Mouse (Mus musculus) regulatory T cell (primary cell): ENCODE measurements at regions not wholly inside any gene's neighbourhood (a gene's known extent, or its start where the extent isn't known, plus 50 kb on each side); places are given as distances from the start of the nearest gene placed in this dataset.

ENCODE experiments used
- in situ Hi-C: fragments of 300-600 bp; cut with MboI, MseI; formaldehyde crosslinking; loops from one replicate; pipeline ENCODE4 v1.15.1; 2025; ENCODE audit warnings: high pct_unique_total_duplicates

DNA sequence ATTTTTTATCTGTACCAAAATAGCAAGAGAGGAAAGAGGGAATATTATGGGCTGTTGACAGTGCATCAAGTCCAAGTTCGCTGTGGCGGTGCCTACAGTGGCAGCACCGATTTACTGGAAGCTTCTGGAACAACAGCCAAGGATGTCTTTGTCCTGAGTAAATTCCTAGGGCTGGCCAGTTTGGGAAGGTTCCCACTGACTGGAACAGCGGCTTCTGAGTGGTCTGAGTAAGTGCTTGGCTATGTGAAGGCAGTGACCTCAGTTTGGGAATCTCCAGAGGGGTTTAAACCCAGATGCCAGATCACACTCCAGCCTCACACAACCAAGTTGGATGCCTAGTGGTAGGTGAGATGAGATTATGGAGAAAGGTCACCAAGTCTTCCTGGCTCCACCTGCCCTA is 84.4 kb upstream of the Slc7a14 start:
- in situ Hi-C loops, result no loop called here

DNA sequence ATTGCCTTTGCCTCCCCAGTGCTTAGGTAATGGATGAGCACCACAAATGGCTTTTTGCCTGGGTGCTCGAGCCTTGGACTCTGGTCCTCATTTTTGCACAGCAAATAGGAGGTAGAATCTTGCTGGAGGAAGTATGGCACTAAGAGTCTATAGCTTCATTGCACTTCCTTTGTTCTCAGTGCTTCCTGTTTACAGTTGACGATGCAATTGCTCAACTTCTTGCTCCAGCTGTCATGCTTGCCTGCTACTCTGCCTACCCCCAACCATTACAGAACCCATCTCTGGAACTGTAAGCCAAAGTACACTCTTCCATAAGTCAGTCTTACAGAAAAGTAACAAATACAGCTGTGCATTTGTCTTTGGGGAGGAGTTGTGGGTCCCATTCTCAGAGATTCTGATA is 79.8 kb upstream of the Slc7a14 start:
- in situ Hi-C loops, result no loop called here

DNA sequence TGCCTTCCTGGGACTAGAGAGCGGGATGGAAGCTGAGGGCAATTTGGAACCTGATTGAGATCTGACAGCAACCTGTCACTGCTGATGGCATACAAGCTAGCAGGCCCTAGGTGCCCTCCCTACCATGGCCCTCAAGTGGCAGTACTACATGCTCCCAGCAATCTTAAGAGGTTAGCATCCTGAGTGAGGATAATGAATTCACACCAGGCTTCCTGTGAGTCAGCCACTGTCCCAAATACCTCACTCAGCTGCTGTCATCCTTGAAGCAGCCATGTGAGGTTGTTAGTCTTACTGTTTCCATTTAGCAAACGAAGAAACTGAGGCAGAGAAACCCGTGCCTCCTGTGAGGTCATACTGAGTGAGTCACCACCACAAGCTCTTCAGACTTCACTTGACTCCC is 65.5 kb upstream of the Slc7a14 start:
- in situ Hi-C loops, result no loop called here

DNA sequence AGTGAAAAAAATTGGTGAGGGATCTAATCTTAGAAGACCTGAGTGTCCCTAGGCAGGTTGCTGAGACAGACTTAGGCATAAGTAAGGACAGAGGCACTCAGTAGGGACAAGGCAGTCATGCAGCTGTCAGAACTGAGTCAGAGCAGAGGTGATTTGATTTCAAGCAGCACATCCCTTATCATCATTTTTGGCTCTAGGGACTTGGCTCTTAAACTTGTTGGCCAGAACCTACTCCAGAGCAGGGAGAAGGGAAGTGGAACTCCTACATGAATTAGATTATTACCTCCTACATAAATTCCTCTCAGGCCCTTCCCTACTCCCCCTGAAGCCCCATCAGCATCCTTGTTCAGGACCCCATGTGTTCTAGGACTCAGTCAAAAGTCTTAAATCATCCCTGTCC is 63.9 kb upstream of the Slc7a14 start:
- in situ Hi-C loops, result no loop called here

DNA sequence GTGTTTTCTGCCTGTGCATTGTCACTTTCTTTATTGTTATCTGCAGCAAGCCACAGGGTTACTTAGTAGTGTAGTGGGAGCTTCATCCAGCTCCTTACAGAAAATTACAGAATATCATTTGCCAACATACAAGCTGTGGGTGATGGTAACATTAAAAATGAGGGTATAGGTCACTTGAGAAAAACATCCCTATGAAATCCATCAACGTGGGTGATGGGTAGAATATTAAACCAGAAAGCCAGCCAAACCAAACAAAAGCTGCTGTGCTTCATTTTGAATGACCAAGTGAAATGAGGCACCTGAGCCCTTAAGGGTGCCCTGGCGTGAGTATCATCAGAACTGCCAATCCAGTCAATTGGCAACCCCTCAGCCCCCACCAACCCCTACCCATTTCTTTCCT is 58.1 kb upstream of the Slc7a14 start:
- in situ Hi-C loops, result no loop called here
